Mouse (Mus musculus): ENCODE results near the gene Zfp598.
"Not testable (repeated sequence)": the region's sequence is repeated elsewhere in the genome, so short reads cannot be mapped to it uniquely, and the experiment has no call there.

Gene Zfp598

DNA sequence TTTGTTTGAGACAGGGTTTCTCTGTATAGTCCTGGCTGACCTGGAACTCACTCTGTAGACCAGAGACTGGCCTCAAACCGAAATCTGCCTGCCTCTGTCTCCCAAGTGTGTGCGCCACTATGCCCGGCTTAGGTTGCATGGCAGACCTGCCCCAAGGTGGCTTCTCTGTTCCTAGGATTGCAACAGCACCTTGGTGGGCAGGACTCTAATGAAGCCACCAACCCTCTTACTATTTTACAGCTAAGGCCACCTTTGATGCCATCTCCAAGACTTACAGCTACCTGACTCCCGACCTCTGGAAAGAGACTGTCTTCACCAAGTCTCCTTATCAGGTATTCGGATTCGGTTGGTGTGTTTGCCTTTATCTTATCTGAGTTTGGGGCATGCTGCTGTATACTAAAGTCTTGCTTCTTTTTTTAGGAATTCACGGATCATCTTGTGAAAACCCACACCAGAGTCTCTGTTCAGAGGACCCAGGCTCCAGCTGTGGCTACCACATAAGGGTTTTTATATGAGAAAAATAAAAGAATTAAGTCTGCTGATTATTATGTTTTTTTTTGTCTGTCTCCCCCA is 52.0 kb downstream of the Zfp598 start:
- DNase-seq (ENCODE audit: low spot score in 2 of 2) = not testable (repeated sequence)

DNA sequence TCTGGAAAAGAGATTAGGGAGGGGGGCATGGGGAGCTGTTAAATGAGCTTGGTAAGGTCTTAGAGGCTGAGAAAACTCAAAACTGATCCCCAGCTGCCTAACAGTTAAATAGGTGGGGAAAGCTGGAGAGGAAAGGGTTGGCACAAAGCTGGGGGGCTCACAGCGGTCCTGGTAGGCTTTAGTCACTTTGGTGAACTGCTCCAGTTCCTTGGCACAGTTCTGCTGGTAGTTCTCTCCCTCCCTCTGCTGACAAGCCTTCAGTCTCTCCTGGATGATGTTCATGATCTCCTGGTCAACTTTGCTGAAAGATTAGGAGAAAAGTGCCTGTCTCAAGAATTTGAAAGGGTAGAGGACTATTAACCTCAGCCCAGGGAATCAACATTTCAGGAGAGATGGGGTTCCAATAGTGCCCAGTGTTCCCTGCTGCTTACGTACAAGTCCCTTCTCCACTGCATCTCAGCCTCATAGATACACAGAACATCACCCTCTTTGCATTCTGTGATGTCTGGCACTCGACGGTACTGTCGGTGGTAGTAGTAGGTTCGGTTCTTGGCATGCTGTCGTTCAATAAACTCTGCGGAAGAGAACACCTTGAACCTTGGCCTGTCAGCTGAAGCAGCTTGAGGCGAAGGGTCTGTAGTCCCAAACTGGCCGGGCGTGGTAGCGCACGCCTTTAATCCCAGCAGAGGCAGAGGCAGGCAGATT is 52.9 kb downstream of the Zfp598 start:
- no peak for DNase-seq (ENCODE audit: low spot score in 2 of 2)

DNA sequence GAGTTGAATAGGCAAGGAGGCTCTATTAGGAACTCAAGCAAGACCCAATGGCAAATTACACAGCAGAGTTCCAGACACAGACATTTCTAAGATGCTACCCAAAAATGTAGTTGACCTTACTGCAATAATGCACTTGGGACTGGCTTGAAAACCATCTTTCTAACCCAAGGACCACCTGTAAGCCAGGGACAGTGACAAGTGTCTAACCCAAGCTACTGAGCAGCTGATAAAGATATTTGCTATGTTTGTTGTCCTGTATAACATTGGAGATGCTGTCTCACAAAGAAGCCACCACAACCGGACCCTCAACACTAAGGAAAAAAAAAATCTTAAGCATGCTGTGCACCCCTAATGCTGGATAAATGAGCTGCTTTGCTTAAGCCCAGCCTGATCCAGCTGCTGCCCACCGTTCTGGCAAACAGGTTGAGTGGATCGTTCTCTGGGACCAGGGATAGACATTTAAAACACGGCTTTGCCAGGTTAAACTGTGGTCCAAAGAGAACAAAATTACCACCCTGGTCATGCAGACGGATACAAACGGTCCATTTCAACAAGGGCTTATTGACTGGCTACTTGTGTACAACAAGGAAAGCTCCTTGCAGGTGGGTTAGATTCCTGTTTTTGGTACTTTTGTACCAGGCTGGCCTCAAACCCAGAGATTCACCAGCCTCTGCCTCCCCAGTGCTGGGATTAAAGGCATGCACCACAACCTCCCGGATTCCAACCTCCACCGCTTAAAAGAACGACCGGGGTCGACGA is 53.8 kb downstream of the Zfp598 start:
- no peak for DNase-seq (ENCODE audit: low spot score in 2 of 2)

DNA sequence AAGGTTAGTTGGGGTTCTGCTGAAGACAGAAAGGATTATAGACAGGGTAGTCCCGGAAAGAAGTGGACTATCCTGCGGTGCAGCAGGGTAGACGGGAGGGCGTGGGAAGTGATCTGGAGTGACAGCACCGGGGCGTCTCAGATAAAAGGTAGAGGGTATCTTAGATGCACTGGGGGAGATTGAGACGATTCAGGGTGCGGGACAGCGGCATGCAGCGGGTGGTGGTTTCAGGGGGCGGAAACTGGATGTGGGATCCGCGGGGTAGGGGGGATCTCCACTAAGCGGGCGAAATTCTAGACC is 54.3 kb downstream of the Zfp598 start:
- no peak for DNase-seq (ENCODE audit: low spot score in 2 of 2)

DNA sequence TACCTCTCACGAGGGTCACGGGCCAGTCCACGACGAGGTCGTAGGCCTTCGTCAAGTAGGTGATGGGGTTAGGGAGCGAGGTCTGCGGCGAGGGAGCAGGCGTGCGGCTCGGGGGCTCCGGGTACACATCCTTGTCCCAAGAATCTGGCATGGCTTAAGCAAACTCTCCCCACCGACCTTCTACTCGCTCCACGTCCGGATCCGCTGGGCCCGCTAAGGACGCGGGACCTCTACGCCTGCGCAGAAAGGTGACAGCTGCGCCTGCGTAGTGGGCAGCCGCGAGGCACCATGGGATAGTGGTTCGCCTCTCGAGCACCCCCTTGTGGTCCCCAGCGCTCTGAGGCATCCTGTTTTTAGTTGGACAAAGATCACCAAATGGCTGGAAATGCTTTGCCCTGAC is 54.7 kb downstream of the Zfp598 start, which contains the start of gene Ndufb10:
Ndufb10 (minus strand) TSS at position 295 of the 400 bp plus-strand sequence.
- peak; percentile 89 to 98 for DNase-seq (ENCODE audit: low spot score in 2 of 2)

DNA sequence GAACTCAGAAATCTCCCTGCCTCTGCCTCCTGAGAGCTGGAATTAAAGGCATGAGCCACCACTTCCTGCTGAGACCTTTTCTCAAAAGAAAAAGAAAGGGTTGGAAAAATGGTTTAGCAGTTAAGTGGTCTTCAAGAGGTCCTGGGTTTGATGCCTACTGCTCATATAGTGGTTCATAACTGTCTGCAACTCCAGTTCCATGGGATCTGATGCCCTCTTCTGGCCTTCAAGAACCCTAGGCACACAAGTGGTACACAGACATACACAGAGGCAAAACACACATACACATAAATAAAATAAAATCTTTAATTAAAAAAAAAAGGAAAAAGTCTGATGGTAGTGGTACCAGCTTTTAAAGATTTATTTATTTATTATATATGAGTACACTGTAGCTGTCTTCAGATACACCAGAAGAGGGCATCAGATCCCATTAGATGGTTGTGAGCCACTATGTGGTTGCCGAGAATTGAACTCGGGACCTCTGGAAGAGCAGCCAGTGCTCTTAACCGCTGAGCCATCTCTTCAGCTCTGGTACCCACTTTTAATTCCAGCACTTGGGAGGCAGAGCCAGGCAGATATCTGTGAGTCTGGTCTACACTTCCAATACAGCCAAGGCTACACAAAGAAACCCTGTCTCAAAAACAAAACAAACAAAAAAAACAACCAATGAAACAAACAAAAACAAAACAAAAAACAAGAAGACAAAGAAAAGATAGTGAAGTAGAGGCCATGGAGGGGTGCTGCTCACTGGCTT is 56.3 kb downstream of the Zfp598 start:
- no peak for DNase-seq (ENCODE audit: low spot score in 2 of 2)

DNA sequence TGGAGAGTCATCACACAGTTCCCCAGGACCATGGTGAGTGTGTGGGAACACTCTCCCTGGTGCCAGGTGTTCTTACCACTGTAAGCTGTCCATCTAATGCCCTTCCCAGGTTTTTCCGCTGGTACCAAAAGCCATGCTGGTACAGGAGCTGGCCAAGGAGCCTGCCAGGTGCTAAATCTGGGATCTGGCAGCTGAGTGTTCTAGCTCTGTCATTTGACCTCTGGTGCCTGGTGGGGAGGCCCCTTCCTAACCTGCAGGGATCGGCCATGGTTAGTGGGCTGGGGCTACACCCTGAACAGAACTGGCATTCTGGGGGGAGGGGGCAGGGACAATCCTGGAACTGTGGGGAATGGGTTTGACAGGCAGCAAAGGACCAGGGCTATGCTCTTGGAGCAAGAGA is 58.1 kb downstream of the Zfp598 start, which contains the start of gene Rpl3l:
Rpl3l (plus strand) TSS at position 203 of the 400 bp plus-strand sequence.
- no peak for DNase-seq (ENCODE audit: low spot score in 2 of 2)

DNA sequence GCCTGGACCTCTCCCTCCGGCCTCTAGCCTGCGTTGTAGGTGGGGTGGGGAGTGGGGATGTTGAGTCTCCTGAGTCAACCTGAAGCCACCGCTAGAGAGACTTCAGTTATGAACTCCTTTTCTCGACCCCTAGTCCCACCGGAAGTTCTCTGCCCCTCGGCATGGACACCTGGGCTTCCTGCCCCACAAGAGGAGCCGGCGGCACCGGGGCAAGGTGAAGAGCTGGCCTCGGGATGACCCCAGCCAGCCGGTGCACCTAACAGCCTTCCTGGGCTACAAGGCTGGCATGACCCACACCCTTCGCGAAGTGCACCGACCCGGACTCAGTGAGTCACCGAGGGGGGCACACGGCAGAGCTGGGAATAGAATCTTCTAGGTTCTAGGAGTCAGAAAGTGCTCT is 58.7 kb downstream of the Zfp598 start:
- no peak for DNase-seq (ENCODE audit: low spot score in 2 of 2)

DNA sequence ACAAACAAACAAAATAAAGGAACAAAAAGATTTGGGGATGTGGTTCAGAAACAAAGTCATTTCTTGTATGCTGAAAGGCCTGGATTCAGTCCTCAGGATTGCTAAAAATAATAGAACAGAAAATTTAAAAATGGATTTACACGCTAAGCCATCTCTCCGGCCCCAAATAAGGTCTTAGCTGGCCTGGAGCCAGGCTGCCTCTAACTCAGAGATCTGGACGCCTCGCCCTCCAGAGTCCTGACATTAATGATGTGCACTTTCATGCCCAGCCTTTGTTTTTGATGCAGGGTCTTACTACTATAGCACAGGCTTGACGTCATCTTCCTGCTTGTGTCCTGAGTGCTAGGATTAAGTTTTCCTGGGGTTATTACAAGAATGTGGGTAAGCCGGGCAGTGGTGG is 59.6 kb downstream of the Zfp598 start:
- DNase-seq (ENCODE audit: low spot score in 2 of 2) = no peak

DNA sequence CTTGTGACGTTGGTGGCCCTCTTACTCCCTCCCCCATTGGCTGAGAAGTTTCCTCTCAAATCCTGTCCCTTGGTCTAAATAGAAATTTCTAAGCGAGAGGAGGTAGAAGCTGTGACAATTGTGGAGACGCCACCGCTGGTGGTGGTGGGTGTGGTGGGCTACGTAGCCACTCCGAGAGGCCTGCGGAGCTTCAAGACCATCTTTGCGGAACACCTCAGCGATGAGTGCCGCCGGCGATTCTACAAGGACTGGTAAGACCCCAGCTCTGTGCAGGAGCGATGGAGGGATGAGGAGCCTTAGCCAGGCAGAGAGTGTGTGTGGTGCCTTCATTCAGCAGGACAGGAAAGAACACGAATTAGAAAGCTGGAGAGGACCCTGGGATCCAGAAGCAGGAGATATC is 61.3 kb downstream of the Zfp598 start:
- DNase-seq (ENCODE audit: low spot score in 2 of 2) = no peak

All from thymus, postnatal 10 days (tissue).